Mouse (Mus musculus) embryonic fibroblast, embryonic 13.5 days (primary cell): ENCODE data around the gene Tom1l2. TPM values are rescaled to one million over a fixed set of nuclear protein-coding genes. Genes with fewer than 3 reads are reported as not detected.

Experiments
- H3K27ac ChIP-seq: 2 replicates; pipeline ENCODE4 v1.5.1; 2012; ENCODE audit warnings: low read length, control low read depth, inconsistent platforms; ENCODE audit not compliant: insufficient read depth
- H3K4me1 ChIP-seq: 2 replicates; pipeline ENCODE4 v1.6.1; 2011; ENCODE audit warnings: low read length; ENCODE audit not compliant: control insufficient read depth, insufficient read depth
- H3K4me3 ChIP-seq: 2 replicates; pipeline ENCODE4 v1.5.1; 2011; ENCODE audit warnings: mild to moderate bottlenecking, control low read depth, low read length; ENCODE audit not compliant: insufficient read depth
- CTCF ChIP-seq: IDR thresholded peaks from 2 replicates; pipeline ENCODE4 v1.5.1; 2011; ENCODE audit warnings: mild to moderate bottlenecking, control low read depth, low read length, moderate library complexity, borderline replicate concordance; ENCODE audit not compliant: insufficient read depth
- POLR2A ChIP-seq: IDR thresholded peaks from 2 replicates; pipeline ENCODE4 v1.6.1; 2011; ENCODE audit warnings: low read depth, mild to moderate bottlenecking, control low read depth, low read length, moderate library complexity
- polyA plus RNA-seq: library from polyadenylated mRNA; stranded (reverse); fragments of >200 nt; gene quantifications from 2 replicates; pipeline ENCODE4 v1.2.4, GENCODE M21; 2011; ENCODE audit warnings: low read depth; ENCODE audit not compliant: missing spikeins, insufficient read length

Tom1l2 gene
- polyA plus RNA-seq, 1 experiment, result 36.2 TPM

DNA sequence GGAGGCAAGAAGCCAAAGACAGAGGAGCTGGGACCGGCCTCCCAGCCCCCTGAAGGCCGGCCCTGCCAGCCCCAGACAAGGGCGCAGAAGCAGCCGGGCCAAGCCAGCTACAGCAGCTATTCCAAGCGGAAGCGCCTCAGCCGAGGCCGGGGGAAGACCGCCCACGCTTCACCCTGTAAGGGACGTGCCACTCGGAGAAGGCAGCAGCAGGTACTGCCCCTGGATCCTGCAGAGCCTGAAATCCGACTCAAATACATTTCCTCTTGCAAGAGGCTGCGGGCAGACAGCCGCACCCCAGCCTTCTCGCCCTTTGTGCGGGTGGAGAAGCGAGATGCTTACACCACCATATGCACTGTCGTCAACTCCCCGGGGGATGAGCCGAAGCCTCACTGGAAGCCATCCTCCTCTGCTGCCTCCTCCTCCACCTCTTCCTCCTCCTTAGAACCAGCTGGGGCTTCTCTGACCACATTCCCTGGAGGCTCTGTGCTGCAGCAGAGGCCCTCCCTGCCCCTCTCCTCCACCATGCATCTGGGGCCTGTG lies 163.1 kb downstream of the Tom1l2 start:
- peaks cover 4% of the 10 kb centered on the region; the same call in 1 of the 2 replicates for H3K4me1 ChIP-seq
- no peak for TF ChIP-seq POLR2A
- no peak for TF ChIP-seq CTCF
- no peak overlapping the region for H3K4me3 ChIP-seq
- no peak overlapping the region for H3K27ac ChIP-seq

DNA sequence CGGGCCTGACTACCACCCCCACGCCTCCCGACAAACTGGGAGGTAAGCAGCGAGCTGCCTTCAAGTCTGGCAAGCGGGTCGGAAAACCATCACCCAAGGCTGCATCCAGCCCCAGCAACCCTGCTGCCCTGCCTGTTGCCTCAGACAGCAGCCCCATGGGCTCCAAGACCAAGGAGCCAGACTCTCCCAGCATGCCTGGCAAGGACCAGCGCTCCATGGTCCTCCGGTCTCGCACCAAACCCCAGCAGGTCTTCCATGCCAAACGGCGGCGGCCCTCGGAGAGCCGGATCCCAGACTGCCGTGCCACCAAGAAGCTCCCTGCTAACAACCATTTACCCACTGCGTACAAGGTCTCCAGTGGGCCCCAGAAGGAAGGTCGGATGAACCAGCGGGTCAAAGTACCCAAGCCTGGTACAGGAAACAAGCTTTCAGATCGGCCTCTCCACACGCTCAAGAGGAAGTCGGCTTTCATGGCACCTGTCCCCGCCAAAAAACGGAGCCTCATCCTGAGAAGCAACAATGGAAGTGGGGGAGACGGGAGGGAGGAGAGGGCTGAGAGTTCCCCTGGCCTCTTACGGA lies 164.3 kb downstream of the Tom1l2 start:
- H3K4me1 ChIP-seq, result peaks cover 4% of the 10 kb centered on the region; the same call in 1 of the 2 replicates
- TF ChIP-seq POLR2A (no peak), CTCF (no peak)
- H3K27ac ChIP-seq, result no peak overlapping the region
- H3K4me3 ChIP-seq, result no peak overlapping the region

DNA sequence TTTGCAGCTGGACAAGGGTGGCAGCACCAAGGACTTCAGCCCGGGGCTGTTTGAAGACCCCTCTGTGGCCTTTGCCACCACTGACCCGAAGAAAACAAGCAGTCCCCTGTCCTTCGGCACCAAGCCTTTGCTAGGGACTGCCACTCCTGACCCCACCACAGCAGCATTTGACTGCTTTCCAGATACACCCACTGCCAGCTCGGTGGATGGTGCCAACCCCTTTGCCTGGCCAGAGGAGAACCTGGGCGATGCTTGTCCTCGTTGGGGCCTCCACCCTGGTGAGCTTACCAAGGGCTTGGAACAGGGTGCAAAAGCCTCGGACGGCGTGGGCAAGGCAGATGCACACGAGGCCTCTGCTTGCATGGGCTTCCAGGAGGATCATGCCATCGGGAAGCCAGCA lies 165.6 kb downstream of the Tom1l2 start:
- Histone ChIP-seq H3K27ac (no peak overlapping the region), H3K4me1 (peaks cover 11% of the 10 kb centered on the region), H3K4me3 (no peak overlapping the region)
- TF ChIP-seq POLR2A (no peak), CTCF (no peak)

DNA sequence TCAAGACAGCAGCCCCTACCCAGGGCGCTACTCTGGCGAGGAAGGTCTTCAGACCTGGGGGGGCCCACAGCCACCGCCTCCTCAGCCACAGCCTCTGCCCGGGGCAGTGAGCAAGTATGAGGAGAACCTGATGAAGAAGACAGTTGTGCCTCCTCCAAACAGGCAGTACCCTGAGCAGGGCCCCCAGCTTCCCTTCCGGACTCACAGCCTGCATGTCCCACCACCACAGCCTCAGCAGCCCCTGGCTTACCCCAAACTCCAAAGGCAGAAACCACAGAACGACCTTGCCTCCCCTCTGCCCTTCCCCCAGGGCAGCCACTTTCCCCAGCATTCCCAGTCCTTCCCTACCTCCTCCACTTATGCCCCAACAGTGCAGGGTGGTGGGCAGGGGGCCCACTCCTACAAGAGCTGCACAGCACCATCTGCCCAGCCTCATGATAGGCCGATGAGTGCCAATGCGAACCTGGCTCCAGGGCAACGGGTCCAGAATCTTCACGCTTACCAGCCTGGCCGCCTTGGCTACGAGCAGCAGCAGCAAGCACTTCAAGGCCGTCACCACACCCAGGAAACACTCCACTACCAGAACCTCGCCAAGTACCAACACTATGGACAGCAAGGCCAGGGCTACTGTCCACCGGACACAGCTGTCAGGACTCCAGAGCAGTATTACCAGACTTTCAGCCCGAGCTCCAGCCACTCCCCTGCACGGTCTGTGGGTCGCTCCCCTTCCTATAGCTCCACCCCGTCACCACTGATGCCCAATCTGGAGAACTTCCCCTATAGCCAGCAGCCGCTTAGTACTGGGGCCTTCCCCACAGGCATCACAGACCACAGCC lies 167.1 kb downstream of the Tom1l2 start:
- H3K4me1 ChIP-seq, result peaks cover 12% of the 10 kb centered on the region
- H3K4me3 ChIP-seq, result no peak overlapping the region
- TF ChIP-seq POLR2A, result no peak
- no peak for TF ChIP-seq CTCF
- no peak overlapping the region for H3K27ac ChIP-seq

DNA sequence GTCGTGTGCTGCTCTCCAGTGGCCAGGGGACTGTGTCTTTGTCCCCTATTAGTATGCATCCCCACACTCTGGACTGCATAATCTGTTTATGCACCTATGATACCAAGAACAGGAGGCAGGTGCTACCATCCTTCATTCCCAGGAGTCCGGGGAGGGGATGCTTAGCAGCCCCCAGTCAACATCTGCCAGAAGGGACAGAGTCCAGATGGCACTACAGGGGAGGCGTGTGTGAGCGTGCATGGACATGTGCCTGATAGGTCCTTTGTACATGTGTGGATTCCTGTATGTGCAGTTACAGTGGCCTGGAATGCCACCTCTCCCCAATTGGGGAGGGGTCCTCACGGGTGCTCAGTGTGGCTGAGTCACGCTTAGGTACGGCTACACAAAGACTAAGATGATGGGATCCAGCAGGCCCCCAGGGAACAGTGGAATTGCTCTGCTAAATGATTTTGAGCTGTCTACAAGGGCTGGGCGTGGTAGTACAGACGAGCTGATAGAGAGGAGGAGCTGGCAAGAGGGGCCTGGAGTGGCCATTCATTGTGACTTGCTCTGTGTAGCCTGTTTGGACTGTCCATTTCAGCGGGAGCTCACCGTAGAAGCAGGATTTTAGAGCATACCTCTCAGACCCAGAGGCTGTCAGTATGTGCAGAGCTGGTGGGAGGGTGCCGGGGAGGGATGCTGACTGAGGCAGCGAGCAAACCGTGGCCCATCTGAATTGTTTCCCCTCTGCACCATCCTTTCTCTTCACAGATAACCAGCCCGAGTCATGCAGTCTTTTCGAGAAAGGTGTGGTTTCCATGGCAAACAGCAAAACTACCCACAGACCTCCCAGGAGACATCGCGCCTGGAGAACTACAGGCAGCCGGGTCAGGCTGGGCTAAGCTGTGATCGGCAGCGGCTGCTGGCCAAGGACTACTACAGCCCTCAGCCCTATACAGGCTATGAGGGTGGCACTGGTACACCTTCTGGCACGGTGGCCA lies 168.1 kb downstream of the Tom1l2 start:
- no peak for TF ChIP-seq POLR2A
- no peak for TF ChIP-seq CTCF
- no peak overlapping the region for H3K27ac ChIP-seq
- H3K4me1 ChIP-seq, result peaks cover 14% of the 10 kb centered on the region
- no peak overlapping the region for H3K4me3 ChIP-seq

DNA sequence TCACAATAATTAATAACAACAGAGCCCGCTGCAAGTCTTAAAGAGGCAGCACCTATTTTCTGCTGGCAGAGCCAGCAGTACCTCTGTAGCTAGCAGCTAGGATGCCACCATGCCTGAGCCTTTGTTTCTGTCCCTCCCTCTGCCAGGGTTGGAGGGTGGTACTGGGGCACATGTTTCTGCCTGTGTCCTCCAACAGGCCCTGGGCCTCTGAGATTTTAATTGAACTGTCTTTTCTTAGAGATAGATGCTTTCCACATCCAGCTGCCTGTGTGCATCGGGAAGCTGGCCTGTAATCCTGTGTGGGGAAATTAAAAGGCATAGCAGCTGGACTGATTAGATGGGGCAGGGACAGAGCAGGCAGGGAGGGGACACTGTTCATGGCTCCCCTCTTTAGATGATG lies 170.0 kb downstream of the Tom1l2 start:
- TF ChIP-seq POLR2A (no peak), CTCF (no peak)
- Histone ChIP-seq H3K27ac (no peak overlapping the region), H3K4me3 (no peak overlapping the region), H3K4me1 (peaks cover 29% of the 10 kb centered on the region)

DNA sequence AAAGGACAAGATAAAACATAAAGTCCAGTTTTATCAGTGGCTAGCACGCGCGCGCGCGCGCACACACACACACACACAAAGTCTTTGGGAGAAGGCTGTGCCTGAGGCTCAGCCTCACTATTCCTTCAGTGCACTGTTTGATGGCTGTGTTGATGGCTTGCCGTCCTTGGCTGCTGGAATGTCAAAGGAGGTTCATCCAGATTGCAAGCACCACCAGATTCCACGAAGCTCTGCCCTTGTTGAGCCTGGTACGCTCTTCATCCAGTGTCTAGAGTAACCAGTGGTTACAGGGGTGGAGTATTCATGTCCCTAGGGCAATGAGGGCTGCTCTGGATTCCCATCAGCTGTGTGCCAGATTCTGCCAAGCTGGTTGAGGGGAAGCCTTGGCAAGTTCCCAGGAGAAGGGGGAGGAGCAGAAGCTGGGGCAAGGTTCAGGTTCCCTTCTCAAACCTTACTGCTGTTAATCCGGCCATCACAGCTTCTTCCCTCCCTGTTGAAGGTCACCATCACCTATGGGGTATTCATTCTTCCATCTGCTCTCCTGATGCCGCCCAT lies 170.5 kb downstream of the Tom1l2 start:
- no peak overlapping the region for H3K27ac ChIP-seq

DNA sequence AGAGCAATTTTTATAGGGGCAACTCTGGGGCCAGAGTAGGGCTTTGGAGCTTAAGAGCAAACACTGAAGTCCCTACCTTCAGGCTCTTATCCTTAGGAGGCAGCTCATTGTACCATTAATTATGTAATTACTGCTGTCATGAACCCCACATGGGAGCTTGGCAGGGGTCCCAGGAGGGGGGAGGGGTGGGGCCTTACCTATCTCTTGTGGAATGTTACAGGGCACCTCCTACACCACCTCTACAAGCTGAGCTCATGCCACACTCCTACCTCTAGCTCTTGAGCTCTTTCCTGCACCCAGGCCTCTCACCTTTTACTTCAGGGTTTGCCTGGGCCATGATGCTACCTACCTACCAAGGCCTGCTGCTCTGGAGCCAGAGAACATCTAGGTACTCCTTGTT lies 174.2 kb downstream of the Tom1l2 start:
- no peak overlapping the region for H3K4me3 ChIP-seq
- peaks cover 31% of the 10 kb centered on the region for H3K4me1 ChIP-seq
- H3K27ac ChIP-seq, result no peak overlapping the region
- no peak for TF ChIP-seq POLR2A
- TF ChIP-seq CTCF, result no peak

More for the DNA sequence above, 170.5 kb downstream of the Tom1l2 start:
- TF ChIP-seq POLR2A (no peak), CTCF (no peak)
- Histone ChIP-seq H3K4me3 (no peak overlapping the region), H3K4me1 (peaks cover 33% of the 10 kb centered on the region)

DNA sequence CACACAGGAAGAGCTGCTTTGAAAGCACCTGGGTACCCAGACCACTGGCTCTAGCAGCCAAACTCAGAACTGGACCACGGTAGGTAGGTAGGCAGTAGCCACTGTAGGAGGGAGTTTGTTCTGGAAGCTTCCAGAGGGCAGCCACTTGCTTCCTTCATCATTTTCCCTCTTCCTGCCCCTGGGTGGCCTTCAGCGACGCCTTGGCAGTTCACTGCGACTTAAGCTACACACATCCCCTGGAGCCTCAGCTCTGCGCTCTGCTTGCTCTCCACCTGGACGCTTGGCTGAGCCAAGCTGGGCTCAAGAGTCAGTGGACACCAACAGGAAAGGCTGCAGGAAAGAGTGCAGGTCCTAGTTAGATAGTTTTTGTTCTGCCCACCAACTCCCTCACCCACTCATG lies 174.7 kb downstream of the Tom1l2 start:
- no peak overlapping the region for H3K4me3 ChIP-seq
- H3K4me1 ChIP-seq, result peaks cover 31% of the 10 kb centered on the region
- no peak overlapping the region for H3K27ac ChIP-seq
- no peak for TF ChIP-seq POLR2A
- TF ChIP-seq CTCF, result no peak
